ENCODE assay signal across 17 mouse cellular contexts in the genomic region with DNA sequence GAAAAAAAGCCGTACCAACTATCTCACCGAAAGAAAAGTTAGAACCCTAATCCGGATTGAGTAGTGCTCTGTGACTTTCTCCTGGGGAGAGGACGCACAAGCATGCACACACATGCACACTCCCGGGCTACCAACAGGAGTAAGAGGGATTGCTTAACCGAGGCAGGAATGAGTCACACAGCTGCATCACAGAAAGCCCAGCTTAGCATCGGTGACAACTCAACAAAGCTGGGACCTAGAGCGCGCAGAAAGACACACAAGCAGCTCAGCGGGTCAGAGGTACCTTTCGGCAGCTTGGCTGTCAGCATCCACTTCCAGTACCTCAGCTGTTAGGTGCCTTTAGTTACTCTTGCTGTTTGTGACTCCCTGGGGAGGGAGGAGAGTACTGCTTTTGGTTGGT.
DNase-seq lines count a peak whose midpoint lies in the region; TF ChIP-seq lines count a peak whose summit lies in the region.
"Had no signal": no experiment of that assay in that cellular context is flagged by ENCODE, and none has a peak within 500 bp of the region (broad histone marks: within the 10 kb centered on the region; RNA-seq: fewer than 3 reads in every experiment).

No protein-coding gene starts in this region.

- no peak for TF ChIP-seq CTCF in gastrocnemius, adult 2 months (IDR thresholded peaks at IDR 0.05)

- intact Hi-C loops in gastrocnemius, adult 2 months (cut with DNase I): no loop called here
- intact Hi-C loops in gastrocnemius, postnatal 14 days (cut with DNase I; ENCODE audit: low total_unique reads): no loop called here

- 0 out of 2 replicates have a peak overlapping the region, but pooled peaks have one; percentile 40 for H3K27ac ChIP-seq in gastrocnemius, adult 2 months
- H3K27ac ChIP-seq: embryonic facial prominence, embryonic 12.5 days; forebrain, embryonic 12.5 days; heart, embryonic 10.5 days; hindbrain, embryonic 15.5 days had no signal

- H3K4me3 ChIP-seq in gastrocnemius, adult 2 months: no peak overlapping the region
- H3K4me3 ChIP-seq: embryonic facial prominence, embryonic 12.5 days; forebrain, embryonic 12.5 days; heart, embryonic 10.5 days; hindbrain, embryonic 15.5 days had no signal

- DNase-seq in gastrocnemius, adult 2 months: no peak
- DNase-seq in gastrocnemius, postnatal 14 days: no peak
- DNase-seq in urinary bladder, postnatal 14 days (ENCODE audit: low spot score): peak; percentile 65
- DNase-seq in urinary bladder, postnatal 10 days (ENCODE audit: low spot score): no peak
- DNase-seq in adrenal gland, postnatal 36 days: peak; percentile 48 to 59
- DNase-seq in left cerebral cortex, adult 18-20 months (ENCODE audit: low spot score in 2 of 2): no peak
- DNase-seq in spleen, adult 18-20 months: no peak
- DNase-seq: cerebellum, adult 18-20 months; cerebellum, postnatal 14 days; kidney, adult 8-10 months; kidney, postnatal 10 days; thymus, adult 2 months; thymus, postnatal 4 days had no signal

Comparison
In these comparisons a context has a peak if more than half of its experiments do, and no peak if none do; other contexts are left out.
1. DNase-seq: peak in urinary bladder, postnatal 14 days (single experiment) and adrenal gland, postnatal 36 days (2 of 2); none in gastrocnemius, adult 2 months (single experiment), gastrocnemius, postnatal 14 days (single experiment), urinary bladder, postnatal 10 days (single experiment), left cerebral cortex, adult 18-20 months (0 of 2) and spleen, adult 18-20 months (0 of 2).